Mouse (Mus musculus) MEL (cell line): Measurements from ENCODE around the gene Auts2. TPM values are rescaled to one million over a fixed set of nuclear protein-coding genes. Genes with fewer than 3 reads are reported as not detected.

ENCODE experiments used
- DNase-seq: peaks from one replicate; pipeline ENCODE4 v3.0.0; 2011; ENCODE audit warnings: low read depth, low spot score
- H3K27ac ChIP-seq: 2 replicates; pipeline ENCODE4 v1.5.1; 2012; ENCODE audit warnings: low read depth, mild to moderate bottlenecking, control low read depth, low read length, moderate library complexity; ENCODE audit not compliant: control insufficient read depth
- H3K27me3 ChIP-seq, 2 experiments: fragments of 150-350 bp in 1 of 2; sonication (generic) in 1 of 2; 2 replicates each; pipeline ENCODE4 v1.6.1; 2012; ENCODE audit warnings: low read length in 2 of 2, mild to moderate bottlenecking in 2 of 2, improper control_type of control experiment in 1 of 2, moderate library complexity in 1 of 2; ENCODE audit not compliant: insufficient read depth in 2 of 2, control insufficient read depth in 1 of 2
- H3K36me3 ChIP-seq, 2 experiments: 2 replicates each; pipeline ENCODE4 v1.6.1; 2012 to 2014; ENCODE audit warnings: low read length in 2 of 2, improper control_type of control experiment in 1 of 2, inconsistent platforms in 1 of 2, mild to moderate bottlenecking in 1 of 2; ENCODE audit not compliant: insufficient read depth in 2 of 2, control insufficient read depth in 1 of 2
- H3K4me1 ChIP-seq, 2 experiments: fragments of 150-350 bp in 1 of 2; sonication (generic) in 1 of 2; 2 replicates each; pipeline ENCODE4 v1.6.1; 2012; ENCODE audit warnings: low read length in 2 of 2, improper control_type of control experiment in 1 of 2, mild to moderate bottlenecking in 1 of 2; ENCODE audit not compliant: insufficient read depth in 2 of 2, control insufficient read depth in 1 of 2
- H3K4me3 ChIP-seq, 2 experiments: fragments of 150-350 bp in 1 of 2; sonication (generic) in 1 of 2; 2 replicates each; pipeline ENCODE4 v1.5.1; 2012; ENCODE audit warnings: low read depth in 2 of 2, low read length in 2 of 2, mild to moderate bottlenecking in 2 of 2, moderate library complexity in 2 of 2, control low read depth in 1 of 2, improper control_type of control experiment in 1 of 2; ENCODE audit not compliant: control insufficient read depth in 1 of 2, insufficient read depth in 1 of 2
- H3K79me2 ChIP-seq: 2 replicates; pipeline ENCODE4 v1.6.1; 2012; ENCODE audit warnings: mild to moderate bottlenecking, low read length, moderate library complexity; ENCODE audit not compliant: control insufficient read depth, poor library complexity, insufficient read depth
- H3K9ac ChIP-seq: 2 replicates; pipeline ENCODE4 v1.6.1; 2012; ENCODE audit warnings: low read depth, mild to moderate bottlenecking, control low read depth, low read length, moderate library complexity; ENCODE audit not compliant: control insufficient read depth, poor library complexity, severe bottlenecking
- H3K9me3 ChIP-seq: fragments of 150-350 bp; sonication (generic); replicated peaks from 2 replicates; pipeline ENCODE4 v1.6.1; 2012; ENCODE audit warnings: mild to moderate bottlenecking, low read length, improper control_type of control experiment, moderate library complexity; ENCODE audit not compliant: insufficient read depth
- ELF1 ChIP-seq: IDR thresholded peaks from 2 replicates; pipeline ENCODE4 v1.6.1; 2014; ENCODE audit warnings: low read depth, mild to moderate bottlenecking, inconsistent platforms, low read length, improper control_type of control experiment, moderate library complexity
- EP300 ChIP-seq, 2 experiments: IDR thresholded peaks; 2 replicates each; pipeline ENCODE4 v1.6.1; 2011; ENCODE audit warnings: improper control_type of control experiment in 2 of 2, low read length in 2 of 2, low read depth in 1 of 2, mild to moderate bottlenecking in 1 of 2
- HCFC1 ChIP-seq: IDR thresholded peaks from 2 replicates; pipeline ENCODE4 v1.6.1; 2012; ENCODE audit warnings: low read depth, mild to moderate bottlenecking, inconsistent platforms, low read length, improper control_type of control experiment, moderate library complexity
- MXI1 ChIP-seq: IDR thresholded peaks from 2 replicates; pipeline ENCODE4 v1.6.1; 2011; ENCODE audit warnings: mild to moderate bottlenecking, low read depth, low read length, improper control_type of control experiment
- NRF1 ChIP-seq: IDR thresholded peaks from 2 replicates; pipeline ENCODE4 v1.6.1; 2014; ENCODE audit warnings: low read depth, mild to moderate bottlenecking, inconsistent platforms, low read length, improper control_type of control experiment, moderate library complexity; ENCODE audit not compliant: poor library complexity, insufficient read depth, severe bottlenecking
- POLR2AphosphoS2 ChIP-seq: IDR thresholded peaks from 2 replicates; pipeline ENCODE4 v1.6.1; 2011; ENCODE audit warnings: low read length, improper control_type of control experiment
- POLR2AphosphoS5 ChIP-seq: IDR thresholded peaks from 2 replicates; pipeline ENCODE4 v1.6.1; 2012; ENCODE audit warnings: low read depth, borderline replicate concordance, mild to moderate bottlenecking, inconsistent platforms, low read length, moderate library complexity, mixed read lengths
- SIN3A ChIP-seq: IDR thresholded peaks from 2 replicates; pipeline ENCODE4 v1.6.1; 2012; ENCODE audit warnings: low read length, improper control_type of control experiment, inconsistent platforms
- SMC3 ChIP-seq: IDR thresholded peaks from 2 replicates; pipeline ENCODE4 v1.6.1; 2011; ENCODE audit warnings: low read depth, low read length, improper control_type of control experiment
- TAL1 ChIP-seq: IDR thresholded peaks from 2 replicates; pipeline ENCODE4 v1.6.1; 2012; ENCODE audit warnings: mild to moderate bottlenecking, inconsistent platforms, low read length, moderate library complexity, mixed read lengths
- TBP ChIP-seq: IDR thresholded peaks from 2 replicates; pipeline ENCODE4 v1.8.0; 2011; ENCODE audit warnings: low read depth, low read length, improper control_type of control experiment
- UBTF ChIP-seq: IDR thresholded peaks from 2 replicates; pipeline ENCODE4 v1.6.1; 2012; ENCODE audit warnings: low read depth, mild to moderate bottlenecking, inconsistent platforms, low read length, improper control_type of control experiment, moderate library complexity, borderline replicate concordance; ENCODE audit not compliant: insufficient read depth
- USF2 ChIP-seq, 2 experiments: IDR thresholded peaks; 2 replicates each; pipeline ENCODE4 v1.6.1; 2011 to 2012; ENCODE audit warnings: improper control_type of control experiment in 2 of 2, low read length in 2 of 2, borderline replicate concordance in 1 of 2, inconsistent platforms in 1 of 2, low read depth in 1 of 2, mild to moderate bottlenecking in 1 of 2; ENCODE audit not compliant: insufficient read depth in 1 of 2
- ZC3H11A ChIP-seq: IDR thresholded peaks from 2 replicates; pipeline ENCODE4 v1.6.1; 2012; ENCODE audit warnings: low read depth, mild to moderate bottlenecking, inconsistent platforms, low read length, improper control_type of control experiment
- ZNF384 ChIP-seq: IDR thresholded peaks from 2 replicates; pipeline ENCODE4 v1.6.1; 2012; ENCODE audit warnings: low read depth, mild to moderate bottlenecking, inconsistent platforms, low read length, improper control_type of control experiment
- polyA plus RNA-seq, 2 experiments: library from polyadenylated mRNA; stranded (reverse) in 1 of 2; unstranded in 1 of 2; fragments of >175 nt in 1 of 2; fragments of >200 nt in 1 of 2; gene quantifications; 2 replicates each; pipeline versions ENCODE4 v1.2.1 to v1.2.4; 2012; ENCODE audit warnings: low replicate concordance in 2 of 2, low read depth in 1 of 2; ENCODE audit not compliant: insufficient read length in 2 of 2, insufficient read depth in 1 of 2, missing spikeins in 1 of 2
- total RNA-seq: library from RNA; depleted of rRNA; stranded (reverse); fragments of 300-350 nt; gene quantifications from 2 replicates; pipeline ENCODE4 v1.2.3, GENCODE M21; 2012

Auts2 gene
- total and polyA plus RNA-seq, 3 experiments = not detected

DNA sequence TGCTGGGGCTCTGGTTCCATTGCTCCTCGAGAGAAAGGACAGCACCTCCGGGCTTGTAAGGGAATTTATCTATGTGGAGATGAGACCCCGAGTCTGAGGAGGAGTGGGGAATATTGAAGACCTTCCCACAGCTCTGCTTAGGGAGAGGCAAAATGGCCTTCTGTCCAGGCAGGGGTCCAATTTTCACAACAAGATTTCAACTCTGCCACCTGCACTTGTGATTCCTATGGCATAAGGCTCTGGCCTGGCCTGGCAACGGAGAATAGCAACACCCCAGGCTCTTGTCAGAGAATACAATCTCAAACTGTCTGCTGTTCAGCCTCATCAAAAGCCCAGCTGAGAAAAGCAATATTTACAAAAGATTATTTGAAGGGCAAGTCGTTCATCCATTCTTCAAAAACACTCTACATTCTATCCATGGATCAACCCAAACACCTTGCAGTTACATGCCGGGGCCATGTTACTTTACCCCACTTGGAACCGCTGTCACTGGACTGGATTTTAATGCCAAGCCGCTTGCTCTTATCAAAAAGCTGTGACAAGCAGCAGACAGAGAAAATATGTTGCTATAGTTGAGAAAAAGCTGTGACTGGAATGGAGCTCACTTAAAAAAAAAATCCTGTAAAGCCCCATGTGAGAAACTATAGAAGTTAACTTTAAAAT lies 856.1 kb downstream of the Auts2 start:
- H3K4me3 ChIP-seq = no peak overlapping the region
- no peaks in the 10 kb centered on the region for H3K9me3 ChIP-seq
- H3K4me1 ChIP-seq = no peaks in the 10 kb centered on the region
- no peak for TF ChIP-seq UBTF
- TF ChIP-seq EP300 (IDR thresholded peaks at IDR 0.05; ENCODE audit: low read depth in 1 of 2, low read length in 2 of 2) = no peak
- no peak for TF ChIP-seq POLR2AphosphoS2
- no peak for TF ChIP-seq MXI1
- no peak for TF ChIP-seq TAL1
- no peak overlapping the region for H3K27ac ChIP-seq
- H3K27me3 ChIP-seq = no peaks in the 10 kb centered on the region
- DNase-seq = no peak
- no peak overlapping the region for H3K9ac ChIP-seq
- H3K79me2 ChIP-seq = no peaks in the 10 kb centered on the region
- H3K36me3 ChIP-seq = no peaks in the 10 kb centered on the region

DNA sequence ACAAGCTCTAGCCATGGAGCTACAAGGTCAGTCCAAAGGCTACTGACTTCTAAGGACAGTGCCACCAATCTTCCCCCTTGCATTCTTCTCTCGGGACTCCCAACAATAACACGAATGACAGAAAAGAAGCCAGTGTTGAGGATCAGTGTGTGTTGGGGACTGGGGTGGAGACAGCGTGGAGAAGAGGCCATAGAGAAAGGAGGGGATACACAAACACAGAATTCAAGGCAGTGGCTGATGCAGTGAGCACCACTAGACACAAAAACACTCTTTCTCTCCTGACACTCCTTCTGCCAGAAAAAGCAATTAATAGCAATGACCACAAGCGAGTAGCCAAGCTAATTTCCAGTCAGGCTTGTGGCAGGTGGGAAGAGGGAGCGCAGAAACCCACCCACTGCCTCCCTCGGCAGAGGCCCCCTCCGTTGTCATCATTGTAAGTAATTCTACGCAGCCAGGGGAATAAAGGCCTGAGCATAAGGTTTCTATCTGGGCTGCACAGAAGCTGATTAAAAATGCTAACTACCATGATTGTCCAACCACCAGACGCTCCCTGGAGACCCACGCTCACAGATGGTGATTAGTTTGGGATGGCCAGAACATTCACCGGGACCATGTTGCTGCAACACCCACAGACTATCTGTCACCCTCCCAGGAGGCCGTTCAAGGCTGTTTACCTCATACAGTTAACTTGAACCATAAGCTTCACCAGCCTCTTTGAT lies 862.9 kb downstream of the Auts2 start:
- H3K4me3 ChIP-seq = no peak overlapping the region
- H3K79me2 ChIP-seq = no peaks in the 10 kb centered on the region
- TF ChIP-seq SMC3 (no peak), ZC3H11A (no peak), POLR2AphosphoS5 (no peak), ZNF384 (no peak), USF2 (IDR thresholded peaks at IDR 0.05; ENCODE audit: borderline replicate concordance in 1 of 2, insufficient read depth in 1 of 2, low read depth in 1 of 2, low read length in 2 of 2) (no peak), TBP (no peak), MXI1 (no peak), UBTF (no peak), SIN3A (no peak), ELF1 (no peak), HCFC1 (no peak), NRF1 (no peak), EP300 (IDR thresholded peaks at IDR 0.05; ENCODE audit: low read depth in 1 of 2, low read length in 2 of 2) (no peak), POLR2AphosphoS2 (no peak)
- no peaks in the 10 kb centered on the region for H3K36me3 ChIP-seq
- no peaks in the 10 kb centered on the region for H3K27me3 ChIP-seq
- H3K27ac ChIP-seq = no peak overlapping the region
- H3K9me3 ChIP-seq = no peaks in the 10 kb centered on the region
- H3K9ac ChIP-seq = no peak overlapping the region
- H3K4me1 ChIP-seq = no peaks in the 10 kb centered on the region
- no peak for DNase-seq
